Mouse (Mus musculus) lung, adult 18-20 months (tissue): ENCODE data around the gene Serpina3c.

ENCODE experiments used
- DNase-seq, 2 experiments: peaks; one replicate each; pipeline ENCODE4 v3.0.0; 2022; ENCODE audit warnings: mixed read lengths in 2 of 2

The Serpina3c gene

GRCm38 (mm10) chr12:104108507-104108906, 45.2 kb downstream of the Serpina3c start:
- DNase-seq: no peak

GRCm38 (mm10) chr12:104106919-104107318, 46.8 kb downstream of the Serpina3c start:
- DNase-seq: no peak

GRCm38 (mm10) chr12:104105847-104106246, 47.8 kb downstream of the Serpina3c start:
- peak in 1 of 2 experiments; percentile 8 for DNase-seq

- no peak for DNase-seq
Observed at GRCm38 (mm10) chr12:104100768-104101167, 52.9 kb downstream of the Serpina3c start, which contains the start of gene Serpina5. Gene Serpina5, plus strand, starts transcription at chr12:104101113.
